Mouse (Mus musculus): ENCODE measurements around the gene Btc. TPM values are rescaled to one million over a fixed set of nuclear protein-coding genes. Genes with fewer than 3 reads are reported as not detected.

Gene Btc
- total RNA-seq (2021): 1 to 10 TPM in 1 of 2 experiments, under 1 TPM in 1; 0.76 to 1.2 TPM
- long read RNA-seq: 0 reads

GRCm38 (mm10) chr5:91402339-91403211 lies at the start of gene Btc:
Btc (minus strand) TSS chr5:91402994.
- peak; percentile 27 to 57 for DNase-seq (ENCODE audit: low spot score in 2 of 2)

GRCm38 (mm10) chr5:91444981-91445517 lies 42.3 kb upstream of the Btc start:
- peak in 1 of 2 experiments; percentile 6 for DNase-seq (ENCODE audit: low spot score in 2 of 2)

- no peak for DNase-seq (ENCODE audit: low spot score in 2 of 2)
Measured at GRCm38 (mm10) chr5:91436563-91436962, 33.8 kb upstream of the Btc start.

GRCm38 (mm10) chr5:91434723-91435658 lies 32.2 kb upstream of the Btc start:
- DNase-seq (ENCODE audit: low spot score in 2 of 2): no peak

- no peak for DNase-seq (ENCODE audit: low spot score in 2 of 2)
Measured at GRCm38 (mm10) chr5:91428547-91428946, 25.8 kb upstream of the Btc start.

GRCm38 (mm10) chr5:91413814-91414213 lies 11.0 kb upstream of the Btc start:
- peak in 1 of 2 experiments; percentile 36 for DNase-seq (ENCODE audit: low spot score in 2 of 2)

- DNase-seq (ENCODE audit: low spot score in 2 of 2): peak in 1 of 2 experiments; percentile 12
Measured at GRCm38 (mm10) chr5:91404263-91404662, 1.5 kb upstream of the Btc start.

GRCm38 (mm10) chr5:91403281-91403680 lies 487 bp upstream of the Btc start:
- no peak for DNase-seq (ENCODE audit: low spot score in 2 of 2)

- DNase-seq (ENCODE audit: low spot score in 2 of 2): no peak
Measured at GRCm38 (mm10) chr5:91400493-91401096, 2.2 kb downstream of the Btc start.

GRCm38 (mm10) chr5:91375467-91375866 lies 27.3 kb downstream of the Btc start:
- no peak for DNase-seq (ENCODE audit: low spot score in 2 of 2)

- peak; percentile 32 to 52 for DNase-seq (ENCODE audit: low spot score in 2 of 2)
Measured at GRCm38 (mm10) chr5:91368061-91368565, 34.7 kb downstream of the Btc start.

- DNase-seq (ENCODE audit: low spot score in 2 of 2): peak in 1 of 2 experiments; percentile 26
Measured at GRCm38 (mm10) chr5:91366925-91367324, 35.9 kb downstream of the Btc start.

- peak in 1 of 2 experiments; percentile 29 for DNase-seq (ENCODE audit: low spot score in 2 of 2)
Measured at GRCm38 (mm10) chr5:91363274-91363991, 39.4 kb downstream of the Btc start.

- DNase-seq (ENCODE audit: low spot score in 2 of 2): no peak
Measured at GRCm38 (mm10) chr5:91352645-91353044, 50.1 kb downstream of the Btc start.

- DNase-seq (ENCODE audit: low spot score in 2 of 2): no peak
Measured at GRCm38 (mm10) chr5:91345681-91346080, 57.1 kb downstream of the Btc start.

GRCm38 (mm10) chr5:91345064-91345463 lies 57.7 kb downstream of the Btc start:
- no peak for DNase-seq (ENCODE audit: low spot score in 2 of 2)

- no peak for DNase-seq (ENCODE audit: low spot score in 2 of 2)
Measured at GRCm38 (mm10) chr5:91341981-91342760, 60.6 kb downstream of the Btc start.

GRCm38 (mm10) chr5:91334227-91334626 lies 68.6 kb downstream of the Btc start:
- no peak for DNase-seq (ENCODE audit: low spot score in 2 of 2)
